Mouse (Mus musculus): ENCODE results near the gene Galns.

DNA sequence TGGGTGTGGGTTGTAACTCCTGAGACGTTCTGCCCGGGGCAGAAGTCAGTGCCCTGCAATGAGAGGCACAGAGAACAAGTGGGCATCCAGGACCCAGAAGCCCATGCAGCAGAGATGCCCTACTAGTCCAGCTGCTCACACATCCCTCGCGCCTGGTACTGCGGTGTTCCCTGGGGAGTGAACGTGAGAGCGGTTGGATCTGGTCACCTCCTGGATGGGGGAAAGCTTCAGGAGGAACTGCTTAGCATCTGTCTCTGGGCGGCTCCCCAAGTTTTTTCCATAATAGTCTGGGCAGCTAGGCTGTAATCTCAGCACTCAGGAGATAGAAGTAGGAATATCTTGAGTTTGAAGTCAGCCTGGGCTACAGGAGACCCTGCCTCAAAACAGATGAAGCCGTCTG is 26.3 kb downstream of the Galns start:
- TF ChIP-seq MAX (IDR thresholded peaks at IDR 0.05; ENCODE audit: low read length) = no peak
- TF ChIP-seq USF1 (IDR thresholded peaks at IDR 0.05; ENCODE audit: low read depth, low read length) = no peak
- no peak for TF ChIP-seq CTCF (conservative IDR thresholded peaks at IDR 0.05 in 1 of 2, IDR thresholded peaks at IDR 0.05 in 1 of 2; ENCODE audit: low read depth in 2 of 2, low read length in 2 of 2)
- TF ChIP-seq CHD2 (IDR thresholded peaks at IDR 0.05; ENCODE audit: low read length) = no peak
- TF ChIP-seq MAFK (IDR thresholded peaks at IDR 0.05; ENCODE audit: insufficient replicate concordance, low read length) = no peak
- TF ChIP-seq POLR2A (IDR thresholded peaks at IDR 0.05; ENCODE audit: low read depth, low read length) = no peak
- no peak for TF ChIP-seq SMC3 (IDR thresholded peaks at IDR 0.05; ENCODE audit: low read depth, low read length)
- no peak for TF ChIP-seq MXI1 (IDR thresholded peaks at IDR 0.05; ENCODE audit: low read depth, low read length)
- no peak for TF ChIP-seq EP300 (IDR thresholded peaks at IDR 0.05; ENCODE audit: low read length)
